11 mouse cellular contexts compared by ENCODE assay signal in the genomic region with DNA sequence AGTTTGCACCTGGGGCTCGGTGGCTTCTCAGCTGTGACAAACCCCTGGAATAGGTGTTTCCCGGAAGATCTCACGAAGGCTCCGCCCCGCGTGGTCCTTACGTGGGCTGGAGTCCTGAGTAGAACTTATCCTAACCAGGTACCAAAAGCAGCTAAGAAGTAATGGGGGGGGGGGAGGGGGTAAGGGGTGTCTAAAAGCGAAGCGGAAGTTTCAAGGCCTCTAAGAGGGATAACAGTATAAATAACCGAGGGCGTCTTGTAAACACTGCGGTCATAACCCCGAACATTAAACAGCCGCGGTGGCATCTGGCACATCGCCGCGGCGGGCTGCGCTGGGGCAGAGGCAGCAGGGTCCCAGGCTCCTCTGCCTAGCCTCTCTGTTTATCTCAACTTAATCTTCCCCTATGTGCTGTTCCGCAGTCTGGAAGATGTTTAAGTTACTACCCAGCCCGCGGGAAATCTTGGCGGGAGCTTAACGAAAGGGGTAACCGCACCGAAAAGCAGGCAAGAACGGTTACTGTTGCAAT. TPM values are rescaled to one million over a fixed set of nuclear protein-coding genes. Genes with fewer than 3 reads are reported as not detected.
DNase-seq lines count a peak whose midpoint lies in the region; ATAC-seq lines count a peak whose summit lies in the region.
"Had no signal": no experiment of that assay in that cellular context is flagged by ENCODE, and none has a peak within 500 bp of the region (broad histone marks: within the 10 kb centered on the region; RNA-seq: fewer than 3 reads in every experiment).

No protein-coding gene starts in this region.

- ATAC-seq in intestine, embryonic 16.5 days, result no peak

- peak overlapping the region; percentile 70 for H3K27ac ChIP-seq in heart, embryonic 10.5 days
- peak overlapping the region; percentile 79 for H3K27ac ChIP-seq in intestine, embryonic 16.5 days (ENCODE audit: low read length)

- peak overlapping the region; percentile 57 for H3K4me2 ChIP-seq in intestine, embryonic 16.5 days (ENCODE audit: low read depth, low read length)

- peaks cover 82% of the 10 kb centered on the region for H3K27me3 ChIP-seq in heart, embryonic 10.5 days (ENCODE audit: insufficient read depth, poor library complexity, severe bottlenecking)
- peaks cover 22% of the 10 kb centered on the region; the same call in 1 of the 2 replicates for H3K27me3 ChIP-seq in intestine, embryonic 16.5 days (replicated peaks; ENCODE audit: control insufficient read depth, insufficient read depth, low read length)

- under 1% methylated on average over 28 of the region's 28 CpGs for WGBS in heart, embryonic 10.5 days
- WGBS in intestine, embryonic 16.5 days, result under 1% methylated on average over 28 of the region's 28 CpGs

- no peak for DNase-seq in heart, embryonic 10.5 days (ENCODE audit: low spot score)
- no peak for DNase-seq in heart, adult 8-10 months (ENCODE audit: low spot score)
- DNase-seq in embryo, embryonic 10.5 days (ENCODE audit: low spot score), result peak; percentile 63
- DNase-seq in lung, postnatal 10 days, result peak; percentile 68
- no peak for DNase-seq in spleen, adult 12 weeks (ENCODE audit: low spot score)
- no peak for DNase-seq in layer of hippocampus, postnatal 10 days (ENCODE audit: low spot score in 2 of 2)
- no peak for DNase-seq in cerebellum, adult 9-10 months
- DNase-seq: cerebellum, adult 11 months; right cerebral cortex, adult 18-20 months had no signal

- H3K4me3 ChIP-seq in heart, embryonic 10.5 days, result peak overlapping the region; percentile 52
- peak overlapping the region; percentile 47 for H3K4me3 ChIP-seq in intestine, embryonic 16.5 days (ENCODE audit: low read length)

- H3K9ac ChIP-seq in intestine, embryonic 16.5 days (ENCODE audit: low read depth, low read length), result peak overlapping the region; percentile 69

- no peaks in the 10 kb centered on the region for H3K36me3 ChIP-seq in heart, embryonic 10.5 days
- H3K36me3 ChIP-seq in intestine, embryonic 16.5 days (ENCODE audit: control insufficient read depth, insufficient read depth, low read length), result no peaks in the 10 kb centered on the region

- H3K9me3 ChIP-seq in heart, embryonic 10.5 days, result no peaks in the 10 kb centered on the region
- no peaks in the 10 kb centered on the region for H3K9me3 ChIP-seq in intestine, embryonic 16.5 days (ENCODE audit: control insufficient read depth, low read length)

- peaks cover 36% of the 10 kb centered on the region for H3K4me1 ChIP-seq in heart, embryonic 10.5 days
- H3K4me1 ChIP-seq in intestine, embryonic 16.5 days (ENCODE audit: control insufficient read depth, insufficient read depth, low read length), result 0 out of 2 replicates have a peak, but pooled peaks cover 9% of the 10 kb centered on the region

RNA-seq across cellular contexts. Expression of gene Tcf21, which starts 3.7 kb away (rescaled TPM):
- polyA plus RNA-seq in heart, embryonic 10.5 days (2016; fragmentation: Nextera tagmentation; extraction: Ambion mirVana), result 64.0 and 75.4 TPM in 2 replicates
- total RNA-seq in heart, adult 8-10 months (2022), result 10 to 100 TPM in 1 of 4 experiments, 1 to 10 TPM in 3; 8.2 to 11.1 (median 9.0) TPM
- 133 and 145 TPM in 2 replicates for polyA plus RNA-seq in intestine, embryonic 16.5 days (2015; fragmentation: Nextera tagmentation; extraction: Ambion mirVana)
- not detected for total RNA-seq in layer of hippocampus, postnatal 10 days (2021)
- polyA plus RNA-seq: C2C12 had no signal

Comparison
In these comparisons a context has a peak if more than half of its experiments do, and no peak if none do; other contexts are left out.
1. DNase-seq: peak in embryo, embryonic 10.5 days (single experiment) and lung, postnatal 10 days (single experiment); none in heart, embryonic 10.5 days (single experiment), heart, adult 8-10 months (single experiment), spleen, adult 12 weeks (single experiment), layer of hippocampus, postnatal 10 days (0 of 2) and cerebellum, adult 9-10 months (single experiment).
2. RNA of gene Tcf21, which starts 3.7 kb away (total RNA-seq): 8.2 to 11.1 TPM in heart, adult 8-10 months; not detected in layer of hippocampus, postnatal 10 days; every median in the first group is over 4 times any median in the second.